Mouse (Mus musculus) kidney, adult 2 months (tissue): ENCODE data around the gene Ctsg.
"Not testable (repeated sequence)": the region's sequence is repeated elsewhere in the genome, so short reads cannot be mapped to it uniquely, and the experiment has no call there.

Experiments used
- CTCF ChIP-seq: fragments of 200-500 bp; conservative IDR thresholded peaks from 2 replicates; pipeline ENCODE4 v1.5.1; 2011; ENCODE audit warnings: low read depth, mild to moderate bottlenecking, control low read depth, low read length, moderate library complexity, mixed read lengths; ENCODE audit not compliant: insufficient read depth, insufficient read length
- POLR2A ChIP-seq: fragments of 200-500 bp; IDR thresholded peaks from one replicate; pipeline ENCODE4 v1.6.1; 2011; ENCODE audit warnings: low read depth, low read length, control low read depth

GRCm38 (mm10) chr14:56062213-56062612 lies 40.2 kb downstream of the Ctsg start, which contains the start of gene Mcpt4:
- not testable (repeated sequence) for TF ChIP-seq CTCF, POLR2A
